Comparison of ENCODE assay signal across 27 mouse cellular contexts in the genomic region with DNA sequence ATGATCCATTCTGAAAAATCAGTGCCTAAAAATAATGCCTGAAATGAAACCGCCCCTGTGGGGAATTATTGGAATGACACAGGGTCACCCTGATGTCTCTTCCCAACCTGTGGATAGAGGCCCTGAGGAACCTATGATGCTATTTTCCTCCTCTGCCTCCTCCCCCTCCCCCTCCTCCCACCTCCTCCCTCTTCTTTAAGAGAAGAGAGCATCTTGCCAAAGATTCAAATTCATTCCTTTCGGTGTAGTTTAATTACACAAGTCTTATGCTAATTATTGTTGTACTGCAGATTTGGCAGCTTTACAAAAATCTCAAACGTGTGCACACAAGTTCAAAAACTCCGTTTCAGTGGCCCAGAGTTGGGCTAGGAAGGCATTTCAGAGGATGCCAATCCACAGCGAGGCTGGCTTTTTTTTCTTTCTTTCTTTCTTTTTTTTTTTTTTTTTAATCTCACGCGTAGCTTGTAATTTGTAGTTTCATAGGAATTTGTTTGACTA. TPM values are rescaled to one million over a fixed set of nuclear protein-coding genes. Genes with fewer than 3 reads are reported as not detected.
DNase-seq lines count a peak whose midpoint lies in the region; ATAC-seq and TF ChIP-seq lines count a peak whose summit lies in the region.
"Had no signal": no experiment of that assay in that cellular context is flagged by ENCODE, and none has a peak within 500 bp of the region (broad histone marks: within the 10 kb centered on the region; RNA-seq: fewer than 3 reads in every experiment).

No protein-coding gene starts in this region.

- peaks cover 26% of the 10 kb centered on the region for H3K4me1 ChIP-seq in forebrain, embryonic 13.5 days
- H3K4me1 ChIP-seq in forebrain, embryonic 11.5 days (replicated peaks; ENCODE audit: control insufficient read depth, insufficient read depth, low read length): 0 out of 2 replicates have a peak, but pooled peaks cover 7% of the 10 kb centered on the region
- no peaks in the 10 kb centered on the region for H3K4me1 ChIP-seq in lung, embryonic 14.5 days (ENCODE audit: insufficient read depth)
- peaks cover 5% of the 10 kb centered on the region for H3K4me1 ChIP-seq in lung, postnatal 0 days (ENCODE audit: insufficient read depth, low read depth, low read length)
- no peaks in the 10 kb centered on the region; the same call in 1 of the 2 replicates for H3K4me1 ChIP-seq in forebrain, embryonic 14.5 days (ENCODE audit: control insufficient read depth, insufficient read depth, low read length)

- no peaks in the 10 kb centered on the region for H3K9me3 ChIP-seq in forebrain, embryonic 13.5 days (replicated peaks)
- H3K9me3 ChIP-seq in forebrain, embryonic 11.5 days (ENCODE audit: control insufficient read depth, low read length): no peaks in the 10 kb centered on the region
- H3K9me3 ChIP-seq in lung, embryonic 14.5 days (ENCODE audit: low read depth, low read length): no peaks in the 10 kb centered on the region
- H3K9me3 ChIP-seq in lung, postnatal 0 days (ENCODE audit: low read length): no peaks in the 10 kb centered on the region
- no peaks in the 10 kb centered on the region for H3K9me3 ChIP-seq in forebrain, embryonic 14.5 days (replicated peaks; ENCODE audit: control insufficient read depth, low read length)
- H3K9me3 ChIP-seq: embryonic facial prominence, embryonic 12.5 days; liver, embryonic 12.5 days; midbrain, embryonic 13.5 days; neural tube, embryonic 15.5 days had no signal

- no peaks in the 10 kb centered on the region for H3K27me3 ChIP-seq in forebrain, embryonic 13.5 days
- no peaks in the 10 kb centered on the region for H3K27me3 ChIP-seq in forebrain, embryonic 11.5 days (ENCODE audit: control insufficient read depth, insufficient read depth, low read length)
- H3K27me3 ChIP-seq in lung, embryonic 14.5 days (ENCODE audit: insufficient read depth, low read length): no peaks in the 10 kb centered on the region
- no peaks in the 10 kb centered on the region for H3K27me3 ChIP-seq in lung, postnatal 0 days (replicated peaks; ENCODE audit: insufficient read depth, low read length)
- no peaks in the 10 kb centered on the region for H3K27me3 ChIP-seq in forebrain, embryonic 14.5 days (replicated peaks; ENCODE audit: control insufficient read depth, insufficient read depth, low read length)
- H3K27me3 ChIP-seq: embryonic facial prominence, embryonic 12.5 days; midbrain, embryonic 13.5 days; neural tube, embryonic 15.5 days had no signal

- H3K9ac ChIP-seq in forebrain, embryonic 13.5 days: no peak overlapping the region
- no peak overlapping the region for H3K9ac ChIP-seq in forebrain, embryonic 11.5 days (ENCODE audit: low read length)
- H3K9ac ChIP-seq in lung, embryonic 14.5 days: no peak overlapping the region
- no peak overlapping the region for H3K9ac ChIP-seq in lung, postnatal 0 days (replicated peaks; ENCODE audit: low read depth)
- no peak overlapping the region for H3K9ac ChIP-seq in forebrain, embryonic 14.5 days (ENCODE audit: low read length)
- H3K9ac ChIP-seq: embryonic facial prominence, embryonic 12.5 days; liver, embryonic 12.5 days; liver, postnatal 0 days; midbrain, embryonic 13.5 days; neural tube, embryonic 15.5 days had no signal

- no peaks in the 10 kb centered on the region for H3K36me3 ChIP-seq in forebrain, embryonic 13.5 days (ENCODE audit: poor library complexity, severe bottlenecking)
- H3K36me3 ChIP-seq in forebrain, embryonic 11.5 days (ENCODE audit: control insufficient read depth, insufficient read depth, low read length): no peaks in the 10 kb centered on the region
- no peaks in the 10 kb centered on the region for H3K36me3 ChIP-seq in lung, embryonic 14.5 days (ENCODE audit: insufficient read depth)
- no peaks in the 10 kb centered on the region for H3K36me3 ChIP-seq in lung, postnatal 0 days (ENCODE audit: insufficient read depth, low read length)
- H3K36me3 ChIP-seq in forebrain, embryonic 14.5 days (ENCODE audit: control insufficient read depth, insufficient read depth, low read length): no peaks in the 10 kb centered on the region
- H3K36me3 ChIP-seq: embryonic facial prominence, embryonic 12.5 days; liver, embryonic 12.5 days; midbrain, embryonic 13.5 days; neural tube, embryonic 15.5 days had no signal

- no peak for ATAC-seq in forebrain, embryonic 13.5 days
- no peak for ATAC-seq in forebrain, embryonic 11.5 days (replicated peaks; ENCODE audit: low FRiP score)
- no peak for ATAC-seq in lung, embryonic 14.5 days (ENCODE audit: insufficient read depth)
- no peak for ATAC-seq in lung, postnatal 0 days
- peak; percentile 37; the same call in 1 of the 2 replicates for ATAC-seq in forebrain, embryonic 14.5 days
- ATAC-seq: inflammation-experienced regulatory T-cells, adult 6 months; liver, embryonic 12.5 days; liver, postnatal 0 days; midbrain, embryonic 13.5 days had no signal

- no peak for DNase-seq in forebrain, embryonic 11.5 days (ENCODE audit: low spot score)
- peak; percentile 26 for DNase-seq in lung, embryonic 14.5 days
- DNase-seq in lung, postnatal 0 days (ENCODE audit: low spot score): no peak
- DNase-seq in forebrain, embryonic 14.5 days (ENCODE audit: low spot score): peak; percentile 93
- DNase-seq in gastrocnemius, postnatal 10 days: no peak
- DNase-seq in adrenal gland, postnatal 25 days: no peak
- DNase-seq: adrenal gland, postnatal 36 days; cerebellum, adult 11 months; cerebellum, adult 9-10 months; cerebellum, postnatal 36 days; gastrocnemius, postnatal 14 days; heart, postnatal 14 days; kidney, adult 18-20 months; left cerebral cortex, postnatal 4 days; liver, postnatal 0 days; lung, postnatal 10 days; retina, postnatal 1 day; right cerebral cortex, postnatal 25 days; thymus, postnatal 14 days had no signal

- TF ChIP-seq EP300 in lung, postnatal 0 days (IDR thresholded peaks at IDR 0.05): no peak

- no peak overlapping the region for H3K4me3 ChIP-seq in forebrain, embryonic 13.5 days
- no peak overlapping the region for H3K4me3 ChIP-seq in forebrain, embryonic 11.5 days (ENCODE audit: low read depth, low read length)
- no peak overlapping the region for H3K4me3 ChIP-seq in lung, embryonic 14.5 days (ENCODE audit: low read depth, low read length)
- H3K4me3 ChIP-seq in lung, postnatal 0 days (ENCODE audit: low read depth, low read length): no peak overlapping the region
- H3K4me3 ChIP-seq in forebrain, embryonic 14.5 days (ENCODE audit: low read depth, low read length): no peak overlapping the region
- H3K4me3 ChIP-seq: embryonic facial prominence, embryonic 12.5 days; liver, embryonic 12.5 days; midbrain, embryonic 13.5 days; neural tube, embryonic 15.5 days had no signal

- peak overlapping the region; percentile 66; the same call in 1 of the 2 replicates for H3K27ac ChIP-seq in forebrain, embryonic 13.5 days
- H3K27ac ChIP-seq in forebrain, embryonic 11.5 days (ENCODE audit: low read depth, low read length): no peak overlapping the region
- no peak overlapping the region for H3K27ac ChIP-seq in lung, embryonic 14.5 days (ENCODE audit: low read depth)
- H3K27ac ChIP-seq in lung, postnatal 0 days (ENCODE audit: low read length): no peak overlapping the region
- H3K27ac ChIP-seq in forebrain, embryonic 14.5 days (ENCODE audit: low read depth, low read length): no peak overlapping the region
- H3K27ac ChIP-seq: liver, embryonic 12.5 days; macrophage; midbrain, embryonic 13.5 days; neural tube, embryonic 15.5 days had no signal

- no peak for TF ChIP-seq CTCF in lung, embryonic 14.5 days (IDR thresholded peaks at IDR 0.05; ENCODE audit: low read depth)
- no peak for TF ChIP-seq CTCF in lung, postnatal 0 days (IDR thresholded peaks at IDR 0.05)

- WGBS in forebrain, embryonic 13.5 days: 33% methylated on average over 7 of the region's 7 CpGs
- WGBS in forebrain, embryonic 11.5 days: 68% methylated on average over 7 of the region's 7 CpGs
- 54% methylated on average over 7 of the region's 7 CpGs for WGBS in lung, embryonic 14.5 days
- 52% methylated on average over 7 of the region's 7 CpGs for WGBS in lung, postnatal 0 days
- WGBS in forebrain, embryonic 14.5 days: 19% methylated on average over 7 of the region's 7 CpGs

- H3K4me2 ChIP-seq in forebrain, embryonic 13.5 days: no peak overlapping the region
- H3K4me2 ChIP-seq in forebrain, embryonic 11.5 days (ENCODE audit: low read depth, low read length, severe bottlenecking): no peak overlapping the region
- no peak overlapping the region for H3K4me2 ChIP-seq in lung, embryonic 14.5 days
- no peak overlapping the region for H3K4me2 ChIP-seq in lung, postnatal 0 days (replicated peaks; ENCODE audit: low read depth, low read length)
- H3K4me2 ChIP-seq in forebrain, embryonic 14.5 days (ENCODE audit: low read length): no peak overlapping the region
- H3K4me2 ChIP-seq: embryonic facial prominence, embryonic 12.5 days; liver, embryonic 12.5 days; midbrain, embryonic 13.5 days; neural tube, embryonic 15.5 days had no signal

RNA-seq across cellular contexts. Expression of gene Sfr1, which starts 5.8 kb away (rescaled TPM):
- 225 and 238 TPM in 2 replicates for polyA plus RNA-seq in forebrain, embryonic 13.5 days (2015; fragmentation: Nextera tagmentation; extraction: Ambion mirVana)
- 313 and 346 TPM in 2 replicates for polyA plus RNA-seq in forebrain, embryonic 11.5 days (2014; fragmentation: Nextera tagmentation; extraction: Ambion mirVana)
- 283 and 284 TPM in 2 replicates for polyA plus RNA-seq in lung, embryonic 14.5 days (2014; fragmentation: Nextera tagmentation; extraction: Ambion mirVana)
- 166 and 171 TPM in 2 replicates for polyA plus RNA-seq in lung, postnatal 0 days (2015; fragmentation: Nextera tagmentation; extraction: Ambion mirVana)
- 206 and 212 TPM in 2 replicates for polyA plus RNA-seq in forebrain, embryonic 14.5 days (2014; fragmentation: Nextera tagmentation; extraction: Ambion mirVana)
- 10 to 100 TPM; 82.2 to 89.8 TPM for total RNA-seq in gastrocnemius, postnatal 10 days (2021)
- total RNA-seq in adrenal gland, postnatal 25 days (2021): 104 TPM in 2 replicates

RNA-seq across cellular contexts. Expression of gene Col17a1, which starts 33.8 kb away (rescaled TPM):
- polyA plus RNA-seq in forebrain, embryonic 13.5 days (2015; fragmentation: Nextera tagmentation; extraction: Ambion mirVana): 0.10 and 0.40 TPM in 2 replicates
- 0.61 and 1.1 TPM in 2 replicates for polyA plus RNA-seq in forebrain, embryonic 11.5 days (2014; fragmentation: Nextera tagmentation; extraction: Ambion mirVana)
- 1.8 TPM in 2 replicates for polyA plus RNA-seq in lung, embryonic 14.5 days (2014; fragmentation: Nextera tagmentation; extraction: Ambion mirVana)
- 2.5 and 3.5 TPM in 2 replicates for polyA plus RNA-seq in lung, postnatal 0 days (2015; fragmentation: Nextera tagmentation; extraction: Ambion mirVana)
- polyA plus RNA-seq in forebrain, embryonic 14.5 days (2014; fragmentation: Nextera tagmentation; extraction: Ambion mirVana): 0.12 and 0.15 TPM in 2 replicates
- total RNA-seq in gastrocnemius, postnatal 10 days (2021): 1 to 10 TPM in 1 of 2 experiments, under 1 TPM in 1; 0.65 to 1.3 TPM
- total RNA-seq in adrenal gland, postnatal 25 days (2021): not detected in 2 replicates
- total RNA-seq: granulocyte monocyte progenitor cell, adult 5-6 weeks had no signal
- polyA plus RNA-seq: inflammation-experienced regulatory T-cells, adult 6 months; macrophage had no signal

Comparison
In these comparisons a context has a peak if more than half of its experiments do, and no peak if none do; other contexts are left out.
1. DNase-seq: peak in lung, embryonic 14.5 days (single experiment) and forebrain, embryonic 14.5 days (single experiment); none in forebrain, embryonic 11.5 days (single experiment), lung, postnatal 0 days (single experiment), gastrocnemius, postnatal 10 days (single experiment) and adrenal gland, postnatal 25 days (single experiment).